Mouse (Mus musculus) forebrain, embryonic 15.5 days (tissue): ENCODE results near the gene Zfp523. TPM values are rescaled to one million over a fixed set of nuclear protein-coding genes. Genes with fewer than 3 reads are reported as not detected.

Experiments
- ATAC-seq: fragments of 200-750 bp; cut with Nextera tagmentation; replicated peaks from 2 replicates; pipeline ENCODE4 v1.8.0; 2017; ENCODE audit warnings: mild to moderate bottlenecking, moderate TSS enrichment, moderate library complexity
- H3K27ac ChIP-seq: fragments of 300-500 bp; sonication (generic); replicated peaks from 2 replicates; pipeline ENCODE4 v1.5.1; 2015; ENCODE audit warnings: mild to moderate bottlenecking, inconsistent platforms
- H3K27me3 ChIP-seq: fragments of 300-500 bp; sonication (generic); 2 replicates; pipeline ENCODE4 v1.6.1; 2015; ENCODE audit warnings: inconsistent platforms
- H3K36me3 ChIP-seq: fragments of 300-500 bp; sonication (generic); 2 replicates; pipeline ENCODE4 v1.6.1; 2015; ENCODE audit warnings: mild to moderate bottlenecking, inconsistent platforms
- H3K4me1 ChIP-seq: fragments of 300-500 bp; sonication (generic); 2 replicates; pipeline ENCODE4 v1.6.1; 2015; ENCODE audit warnings: inconsistent platforms
- H3K4me2 ChIP-seq: fragments of 300-500 bp; sonication (generic); replicated peaks from 2 replicates; pipeline ENCODE4 v1.6.1; 2015; ENCODE audit warnings: mild to moderate bottlenecking, inconsistent platforms
- H3K4me3 ChIP-seq: fragments of 300-500 bp; sonication (generic); 2 replicates; pipeline ENCODE4 v1.5.1; 2015; ENCODE audit warnings: mild to moderate bottlenecking, inconsistent platforms
- H3K9ac ChIP-seq: fragments of 300-500 bp; sonication (generic); replicated peaks from 2 replicates; pipeline ENCODE4 v1.6.1; 2015; ENCODE audit warnings: mild to moderate bottlenecking, inconsistent platforms
- H3K9me3 ChIP-seq: fragments of 300-500 bp; sonication (generic); 2 replicates; pipeline ENCODE4 v1.6.1; 2016; ENCODE audit warnings: inconsistent platforms
- WGBS: fragments of 180-500 bp; shearing (Covaris S2); methylation state at CpG from one replicate; pipeline ENCODE4 v1.1.7; 2015; ENCODE audit warnings: mixed read lengths; 5-methylcytosine and 5-hydroxymethylcytosine counted together
- polyA plus RNA-seq: library from polyadenylated mRNA; unstranded; fragments of >200 nt; fragmentation: Nextera tagmentation; extraction: Ambion mirVana; gene quantifications from 2 replicates; pipeline ENCODE4 v1.2.1, GENCODE M21; 2015

Gene Zfp523
- polyA plus RNA-seq, 1 experiment from 2014 or later = 40.7 TPM

DNA sequence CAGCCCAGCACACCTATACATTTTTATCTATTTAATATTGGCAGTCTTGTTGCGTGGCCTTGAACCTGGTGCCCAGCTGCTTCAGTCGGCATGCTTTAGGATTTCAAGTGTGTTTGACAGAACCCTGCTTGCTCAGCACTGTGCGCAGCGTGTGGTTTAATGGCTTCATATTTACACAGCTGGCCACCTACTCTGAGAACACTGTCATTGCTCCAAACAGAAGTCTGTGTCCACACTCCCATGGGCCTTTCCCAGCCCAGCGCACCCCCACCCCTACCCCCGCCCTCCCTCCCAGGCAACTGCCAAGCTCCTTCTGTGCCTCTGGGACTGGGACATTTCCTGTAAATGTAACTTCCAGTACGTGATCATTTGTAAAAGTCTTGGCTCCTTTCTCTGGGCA is 76.3 kb downstream of the Zfp523 start:
- Histone ChIP-seq H3K4me2 (no peak overlapping the region), H3K4me3 (no peak overlapping the region), H3K9me3 (no peaks in the 10 kb centered on the region), H3K9ac (no peak overlapping the region), H3K4me1 (peaks cover 4% of the 10 kb centered on the region; the same call in 1 of the 2 replicates), H3K36me3 (no peaks in the 10 kb centered on the region), H3K27me3 (no peaks in the 10 kb centered on the region), H3K27ac (no peak overlapping the region)
- WGBS = 91% methylated on average over 7 of the region's 7 CpGs
- ATAC-seq = no peak

DNA sequence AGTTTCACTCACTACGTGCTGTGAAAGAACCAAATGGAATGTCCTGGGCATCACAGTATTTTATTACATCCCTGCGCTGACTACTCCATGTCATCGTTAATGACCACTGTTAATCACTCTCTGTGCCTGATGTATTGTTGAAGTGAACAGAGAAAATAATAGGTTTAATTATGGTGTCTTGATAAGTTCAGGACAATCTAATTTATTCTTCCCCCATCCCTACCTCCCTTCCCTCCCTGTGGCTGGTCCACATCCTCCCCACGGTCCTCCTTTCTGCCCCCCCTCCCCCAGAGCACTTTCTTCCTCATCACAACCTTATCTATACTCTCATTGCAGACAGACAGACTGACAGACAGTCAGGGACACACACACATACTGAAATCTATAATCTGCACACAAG is 77.9 kb downstream of the Zfp523 start:
- no peak for ATAC-seq
- no peak overlapping the region for H3K9ac ChIP-seq
- no peaks in the 10 kb centered on the region for H3K27me3 ChIP-seq
- WGBS = 32% methylated on average over 4 of the region's 4 CpGs
- no peaks in the 10 kb centered on the region for H3K9me3 ChIP-seq
- no peak overlapping the region for H3K27ac ChIP-seq
- no peaks in the 10 kb centered on the region for H3K36me3 ChIP-seq
- H3K4me2 ChIP-seq = no peak overlapping the region
- H3K4me1 ChIP-seq = peaks cover 4% of the 10 kb centered on the region; the same call in 1 of the 2 replicates
- no peak overlapping the region for H3K4me3 ChIP-seq

Other genes with a start within 250 kb of the Zfp523 start
- 1.7 and 1.8 TPM in 2 replicates for gene Tcp11, start 96.5 kb upstream of the Zfp523 start, polyA plus RNA-seq
- 3.9 and 4.2 TPM in 2 replicates for gene Scube3, start 35.0 kb upstream of the Zfp523 start, polyA plus RNA-seq
- gene Def6, start 30.6 kb downstream of the Zfp523 start, polyA plus RNA-seq = 3.7 and 4.8 TPM in 2 replicates
- gene Ppard, start 55.6 kb downstream of the Zfp523 start, polyA plus RNA-seq = 1.3 and 1.4 TPM in 2 replicates
- gene Fance, start 136.4 kb downstream of the Zfp523 start, polyA plus RNA-seq = 25.9 and 27.4 TPM in 2 replicates
- gene Rpl10a, start 151.3 kb downstream of the Zfp523 start, polyA plus RNA-seq = 359 and 384 TPM in 2 replicates
- gene Tead3, start 173.7 kb downstream of the Zfp523 start, polyA plus RNA-seq = 1.9 TPM in 2 replicates
- 1.2 and 1.8 TPM in 2 replicates for gene Tulp1, start 188.1 kb downstream of the Zfp523 start, polyA plus RNA-seq